Mouse (Mus musculus) G1E (cell line): Measurements from ENCODE around the gene Abca4. TPM values are rescaled to one million over a fixed set of nuclear protein-coding genes. Genes with fewer than 3 reads are reported as not detected.
"Not testable (repeated sequence)": the region's sequence is repeated elsewhere in the genome, so short reads cannot be mapped to it uniquely, and the experiment has no call there.

Experiments
- ATAC-seq: 2 replicates; pipeline ENCODE4 v1.8.0; 2016; ENCODE audit warnings: mild to moderate bottlenecking; ENCODE audit not compliant: insufficient number of reproducible peaks, poor library complexity, low FRiP score, severe bottlenecking; ENCODE audit errors: extremely low read depth
- DNase-seq: peaks from one replicate; pipeline ENCODE4 v3.0.0; 2012; ENCODE audit warnings: low spot score
- H3K27me3 ChIP-seq: 2 replicates; pipeline ENCODE4 v1.6.1; 2012; ENCODE audit warnings: mild to moderate bottlenecking, low read length, inconsistent platforms; ENCODE audit not compliant: insufficient read depth
- H3K36me3 ChIP-seq: replicated peaks from 2 replicates; pipeline ENCODE3; 2012; ENCODE audit warnings: mild to moderate bottlenecking, inconsistent platforms
- H3K4me1 ChIP-seq: 2 replicates; pipeline ENCODE4 v1.6.1; 2012; ENCODE audit warnings: low read depth, low read length, inconsistent platforms, mixed read lengths; ENCODE audit not compliant: insufficient read depth
- H3K4me3 ChIP-seq: 2 replicates; pipeline ENCODE4 v1.5.1; 2012; ENCODE audit warnings: low read depth, mild to moderate bottlenecking, inconsistent platforms, low read length, moderate library complexity, mixed read lengths
- H3K9me3 ChIP-seq: replicated peaks from 2 replicates; pipeline ENCODE4 v1.6.1; 2012; ENCODE audit warnings: inconsistent platforms
- CTCF ChIP-seq: IDR thresholded peaks from 2 replicates; pipeline ENCODE4 v1.5.1; 2012; ENCODE audit warnings: low read depth, low read length, inconsistent platforms, mixed read lengths
- GATA1 ChIP-seq: IDR thresholded peaks from 2 replicates; pipeline ENCODE4 v1.6.1; 2012; ENCODE audit warnings: borderline replicate concordance, low read length, inconsistent platforms, mixed read lengths
- GATA2 ChIP-seq: IDR thresholded peaks from 2 replicates; pipeline ENCODE4 v1.6.1; 2012; ENCODE audit warnings: low read depth, low read length, inconsistent platforms, borderline replicate concordance
- POLR2AphosphoS5 ChIP-seq: IDR thresholded peaks from 2 replicates; pipeline ENCODE4 v1.6.1; 2012; ENCODE audit warnings: low read depth, low read length, inconsistent platforms; ENCODE audit not compliant: insufficient replicate concordance
- TAL1 ChIP-seq: conservative IDR thresholded peaks from 2 replicates; pipeline ENCODE4 v1.6.1; 2012; ENCODE audit warnings: low read depth, low read length, inconsistent platforms, mixed read lengths
- polyA plus RNA-seq: library from polyadenylated mRNA; stranded (reverse); fragments of >175 nt; gene quantifications from 2 replicates; pipeline ENCODE4 v1.2.3, GENCODE M21; 2012
- total RNA-seq, 2 experiments: library from RNA; stranded (forward) in 1 of 2; stranded (reverse) in 1 of 2; fragments of 200-1000 nt in 1 of 2; fragments of >200 nt in 1 of 2; fragmentation: Nextera tagmentation in 1 of 2; gene quantifications; 2 replicates each; pipeline ENCODE4 v1.2.3; 2014 to 2017

Abca4 gene
- total and polyA plus RNA-seq, 3 experiments = 1.7 to 4.5 (median 1.8) TPM

- no peak for TF ChIP-seq CTCF
- TF ChIP-seq TAL1 = no peak
- no peak for TF ChIP-seq GATA2
- no peak for TF ChIP-seq GATA1
- no peak for TF ChIP-seq POLR2AphosphoS5
- no peak overlapping the region for H3K4me3 ChIP-seq
- no peaks in the 10 kb centered on the region for H3K4me1 ChIP-seq
- ATAC-seq (no peak), DNase-seq (no peak)
- peaks cover 9% of the 10 kb centered on the region for H3K27me3 ChIP-seq
- no peaks in the 10 kb centered on the region for H3K9me3 ChIP-seq
- H3K36me3 ChIP-seq = no peaks in the 10 kb centered on the region
Observed at GRCm38 (mm10) chr3:122071769-122072168, 27.5 kb downstream of the Abca4 start.

GRCm38 (mm10) chr3:122072646-122073571 is 28.7 kb downstream of the Abca4 start:
- no peaks in the 10 kb centered on the region for H3K4me1 ChIP-seq
- no peak for TF ChIP-seq GATA1
- TF ChIP-seq CTCF = no peak
- no peak for TF ChIP-seq GATA2
- no peak for TF ChIP-seq TAL1
- TF ChIP-seq POLR2AphosphoS5 = no peak
- DNase-seq (no peak), ATAC-seq (no peak)
- no peaks in the 10 kb centered on the region for H3K36me3 ChIP-seq
- no peak overlapping the region for H3K4me3 ChIP-seq
- no peaks in the 10 kb centered on the region for H3K9me3 ChIP-seq
- peaks cover 9% of the 10 kb centered on the region for H3K27me3 ChIP-seq

GRCm38 (mm10) chr3:122073595-122073994 is 29.4 kb downstream of the Abca4 start:
- no peaks in the 10 kb centered on the region for H3K36me3 ChIP-seq
- no peaks in the 10 kb centered on the region for H3K4me1 ChIP-seq
- ATAC-seq (no peak), DNase-seq (no peak)
- H3K9me3 ChIP-seq = no peaks in the 10 kb centered on the region
- TF ChIP-seq TAL1 (no peak), CTCF (no peak), POLR2AphosphoS5 (no peak), GATA1 (no peak), GATA2 (no peak)
- H3K4me3 ChIP-seq = no peak overlapping the region
- H3K27me3 ChIP-seq = peaks cover 9% of the 10 kb centered on the region

DNA sequence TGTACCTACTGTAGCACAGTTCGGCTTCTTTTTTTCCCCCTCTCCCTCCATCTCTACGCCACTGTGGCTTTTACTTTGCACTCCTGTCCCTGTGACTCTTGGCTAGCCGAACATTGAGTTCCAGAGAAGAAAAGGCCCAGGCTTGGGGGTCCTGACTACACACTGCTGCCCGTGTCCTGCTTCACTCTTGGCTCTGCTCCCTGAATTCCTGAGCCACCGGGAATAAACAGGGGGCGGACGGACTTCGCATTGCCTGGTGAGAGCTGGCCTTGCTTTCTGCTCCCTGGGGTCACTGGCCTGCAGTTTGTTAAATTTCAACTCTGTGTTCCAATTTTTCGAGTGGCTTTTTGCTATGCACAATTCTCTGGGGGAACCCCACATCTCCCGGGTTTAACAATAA is 30.1 kb downstream of the Abca4 start:
- peaks cover 6% of the 10 kb centered on the region for H3K27me3 ChIP-seq
- H3K4me3 ChIP-seq = no peak overlapping the region
- no peaks in the 10 kb centered on the region for H3K4me1 ChIP-seq
- TF ChIP-seq POLR2AphosphoS5 (no peak), TAL1 (no peak), GATA1 (no peak), CTCF (no peak), GATA2 (no peak)
- DNase-seq (no peak), ATAC-seq (no peak)
- H3K36me3 ChIP-seq = no peaks in the 10 kb centered on the region
- no peaks in the 10 kb centered on the region for H3K9me3 ChIP-seq

- no peak overlapping the region for H3K4me3 ChIP-seq
- TF ChIP-seq GATA1 = no peak
- no peak for TF ChIP-seq GATA2
- TF ChIP-seq TAL1 = no peak
- no peak for TF ChIP-seq CTCF
- TF ChIP-seq POLR2AphosphoS5 = no peak
- H3K9me3 ChIP-seq = no peaks in the 10 kb centered on the region
- no peak for DNase-seq
- peaks cover 6% of the 10 kb centered on the region for H3K27me3 ChIP-seq
- ATAC-seq = no peak
- H3K36me3 ChIP-seq = no peaks in the 10 kb centered on the region
- H3K4me1 ChIP-seq = no peaks in the 10 kb centered on the region
Observed at GRCm38 (mm10) chr3:122078141-122078540, 33.9 kb downstream of the Abca4 start.

DNA sequence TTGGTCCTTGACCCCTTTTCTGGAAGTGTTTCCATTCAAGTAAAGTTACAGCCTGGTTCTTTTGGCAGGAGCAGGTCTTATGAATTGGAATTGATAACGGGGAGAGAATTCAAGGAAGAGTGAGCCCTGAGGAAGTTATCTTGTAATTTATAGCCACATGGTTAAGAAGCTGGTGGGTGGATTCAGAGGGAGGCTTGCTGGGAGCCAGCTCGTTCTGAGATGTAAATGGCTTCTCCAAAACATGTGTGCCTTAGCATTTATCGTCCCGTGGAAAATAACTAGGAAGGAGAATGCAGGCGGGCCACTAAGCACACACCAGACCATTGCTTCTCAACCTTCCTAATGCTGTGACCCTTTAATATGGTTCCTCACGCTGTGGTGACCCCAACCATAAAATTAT is 34.9 kb downstream of the Abca4 start:
- no peak overlapping the region for H3K4me3 ChIP-seq
- TF ChIP-seq GATA2 (no peak), GATA1 (no peak), POLR2AphosphoS5 (no peak), CTCF (no peak), TAL1 (no peak)

GRCm38 (mm10) chr3:122081634-122082033 is 37.4 kb downstream of the Abca4 start:
- not testable (repeated sequence) for H3K36me3 ChIP-seq, ATAC-seq, H3K27me3 ChIP-seq, DNase-seq, H3K4me1 ChIP-seq, H3K4me3 ChIP-seq, H3K9me3 ChIP-seq

More for the DNA sequence above, 34.9 kb downstream of the Abca4 start:
- peaks cover 10% of the 10 kb centered on the region for H3K27me3 ChIP-seq
- H3K36me3 ChIP-seq = no peaks in the 10 kb centered on the region
- no peak for ATAC-seq
- DNase-seq = no peak
- H3K9me3 ChIP-seq = no peaks in the 10 kb centered on the region
- no peaks in the 10 kb centered on the region for H3K4me1 ChIP-seq
